Mouse (Mus musculus) small intestine, adult 2 months (tissue): ENCODE results near the gene Chd4. TPM values are rescaled to one million over a fixed set of nuclear protein-coding genes. Genes with fewer than 3 reads are reported as not detected.

Experiments used
- H3K27ac ChIP-seq: fragments of 200-500 bp; 2 replicates; pipeline ENCODE4 v1.5.1; 2012; ENCODE audit warnings: low read depth, low read length, control low read depth, inconsistent platforms; ENCODE audit not compliant: insufficient read depth
- H3K27me3 ChIP-seq: fragments of 200-500 bp; 2 replicates; pipeline ENCODE4 v1.6.1; 2012; ENCODE audit warnings: mild to moderate bottlenecking, moderate library complexity, low read length, inconsistent platforms; ENCODE audit not compliant: control insufficient read depth, insufficient read depth
- H3K36me3 ChIP-seq: fragments of 200-500 bp; 2 replicates; pipeline ENCODE4 v1.6.1; 2012; ENCODE audit warnings: mild to moderate bottlenecking, low read length, control low read depth, inconsistent platforms; ENCODE audit not compliant: control insufficient read depth, insufficient read depth
- H3K4me1 ChIP-seq: fragments of 200-500 bp; 2 replicates; pipeline ENCODE4 v1.6.1; 2012; ENCODE audit warnings: low read length, inconsistent platforms, mixed read lengths; ENCODE audit not compliant: control insufficient read depth, insufficient read depth, insufficient read length
- H3K4me3 ChIP-seq: fragments of 200-500 bp; 2 replicates; pipeline ENCODE4 v1.5.1; 2012; ENCODE audit warnings: low read depth, mild to moderate bottlenecking, control low read depth, inconsistent platforms, low read length, moderate library complexity
- CTCF ChIP-seq: fragments of 200-500 bp; IDR thresholded peaks from 2 replicates; pipeline ENCODE4 v1.5.1; 2012; ENCODE audit warnings: low read depth, mild to moderate bottlenecking, control low read depth, inconsistent platforms, low read length, moderate library complexity, mixed read lengths; ENCODE audit not compliant: insufficient replicate concordance, insufficient read length; ENCODE audit errors: extremely low read depth
- POLR2A ChIP-seq: fragments of 200-500 bp; IDR thresholded peaks from 2 replicates; pipeline ENCODE4 v1.6.1; 2012; ENCODE audit warnings: low read depth, mild to moderate bottlenecking, control low read depth, inconsistent platforms, low read length, moderate library complexity
- WGBS: fragments of 180-500 bp; shearing (Covaris S2); methylation state at CpG from one replicate; pipeline ENCODE4 v1.1.7; 2018; 5-methylcytosine and 5-hydroxymethylcytosine counted together
- polyA plus RNA-seq: library from polyadenylated mRNA; depleted of rRNA; stranded (reverse); fragments of >200 nt; gene quantifications from 2 replicates; pipeline ENCODE4 v1.2.3, GENCODE M21; 2012

Gene Chd4
- polyA plus RNA-seq, 1 experiment, result 64.3 TPM

DNA sequence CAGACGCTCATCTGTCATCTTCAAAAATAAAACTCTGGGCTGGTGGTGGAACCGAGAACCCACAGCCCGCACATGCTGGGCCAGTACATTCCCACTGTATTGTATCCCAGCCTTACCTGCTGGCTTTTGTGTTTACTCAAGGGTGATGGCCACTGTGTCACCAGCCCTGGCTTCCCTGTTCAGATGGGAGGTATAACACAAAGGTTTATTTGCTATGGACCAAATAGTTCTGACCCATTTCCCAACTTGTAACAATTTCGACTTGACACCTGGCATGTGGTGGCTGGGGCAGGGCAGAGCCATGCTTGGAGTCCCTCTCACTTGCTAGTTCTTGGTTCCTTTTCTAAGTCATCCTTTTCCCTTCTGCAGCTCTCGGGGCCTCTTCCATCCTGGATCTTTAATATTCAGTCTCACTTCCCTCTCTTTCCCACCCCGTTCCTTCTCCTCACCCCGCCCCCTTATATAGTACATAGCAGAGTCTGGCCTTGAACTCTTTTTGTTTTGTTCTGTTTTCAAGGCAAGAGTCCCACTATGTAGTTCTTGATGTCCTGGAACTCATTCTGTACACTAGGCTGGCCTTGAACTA is 12.9 kb upstream of the Chd4 start:
- Histone ChIP-seq H3K27ac (no peak overlapping the region), H3K4me3 (no peak overlapping the region), H3K27me3 (no peaks in the 10 kb centered on the region), H3K4me1 (peaks cover 21% of the 10 kb centered on the region), H3K36me3 (peaks cover 24% of the 10 kb centered on the region)
- WGBS, result 77% methylated on average over 7 of the region's 7 CpGs
- TF ChIP-seq POLR2A, result no peak
- TF ChIP-seq CTCF, result no peak

DNA sequence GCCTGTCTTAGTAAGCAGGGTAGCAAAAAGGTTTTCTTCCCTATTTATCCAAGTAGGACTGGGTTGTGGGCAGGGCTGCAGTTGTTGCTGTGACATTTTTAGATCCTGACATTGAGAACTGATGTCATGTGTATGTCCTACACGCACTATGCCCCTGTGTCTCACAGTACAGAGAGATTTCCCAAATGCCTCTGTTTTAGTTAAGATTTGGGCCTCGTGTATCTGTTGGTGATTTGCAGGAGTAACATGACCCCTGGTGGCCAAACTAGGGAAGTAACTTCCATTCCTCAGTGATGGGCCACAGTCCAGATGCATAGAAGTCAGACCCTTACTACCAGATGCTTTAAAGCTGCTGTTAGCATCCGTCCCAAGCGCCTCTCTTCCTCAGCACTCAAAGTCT is 11.4 kb upstream of the Chd4 start:
- Histone ChIP-seq H3K4me1 (peaks cover 29% of the 10 kb centered on the region), H3K4me3 (no peak overlapping the region), H3K36me3 (peaks cover 21% of the 10 kb centered on the region), H3K27me3 (no peaks in the 10 kb centered on the region), H3K27ac (no peak overlapping the region)
- no peak for TF ChIP-seq POLR2A
- peak; percentile 47; the same call in 1 of the 2 replicates for TF ChIP-seq CTCF
- WGBS, result 30% methylated on average over 4 of the region's 4 CpGs

DNA sequence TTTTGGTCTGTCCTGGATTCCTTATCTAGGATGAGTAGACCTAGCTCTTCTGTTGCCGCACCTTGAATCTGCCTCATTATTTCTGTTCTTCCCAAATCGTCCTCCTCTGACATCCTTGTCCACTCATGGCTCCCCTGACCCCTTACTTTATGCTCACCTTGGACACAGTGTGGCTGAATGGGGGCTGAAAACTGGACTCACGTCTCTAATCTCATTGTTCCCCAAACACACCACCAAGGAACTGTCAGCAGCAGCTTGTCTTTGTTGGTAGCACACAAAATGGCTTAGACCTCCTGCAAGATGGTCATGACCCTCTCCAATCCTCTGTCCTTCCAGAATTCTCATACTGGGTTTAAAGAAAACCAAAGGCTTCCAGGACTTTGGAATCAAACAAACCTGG is 7.8 kb upstream of the Chd4 start:
- WGBS, result 85% methylated on average over 3 of the region's 3 CpGs
- no peaks in the 10 kb centered on the region for H3K27me3 ChIP-seq
- no peak overlapping the region for H3K4me3 ChIP-seq
- peak overlapping the region; percentile 7; the same call in 1 of the 2 replicates for H3K27ac ChIP-seq
- TF ChIP-seq CTCF (no peak), POLR2A (no peak)
- peaks cover 6% of the 10 kb centered on the region for H3K36me3 ChIP-seq
- H3K4me1 ChIP-seq, result peaks cover 21% of the 10 kb centered on the region

DNA sequence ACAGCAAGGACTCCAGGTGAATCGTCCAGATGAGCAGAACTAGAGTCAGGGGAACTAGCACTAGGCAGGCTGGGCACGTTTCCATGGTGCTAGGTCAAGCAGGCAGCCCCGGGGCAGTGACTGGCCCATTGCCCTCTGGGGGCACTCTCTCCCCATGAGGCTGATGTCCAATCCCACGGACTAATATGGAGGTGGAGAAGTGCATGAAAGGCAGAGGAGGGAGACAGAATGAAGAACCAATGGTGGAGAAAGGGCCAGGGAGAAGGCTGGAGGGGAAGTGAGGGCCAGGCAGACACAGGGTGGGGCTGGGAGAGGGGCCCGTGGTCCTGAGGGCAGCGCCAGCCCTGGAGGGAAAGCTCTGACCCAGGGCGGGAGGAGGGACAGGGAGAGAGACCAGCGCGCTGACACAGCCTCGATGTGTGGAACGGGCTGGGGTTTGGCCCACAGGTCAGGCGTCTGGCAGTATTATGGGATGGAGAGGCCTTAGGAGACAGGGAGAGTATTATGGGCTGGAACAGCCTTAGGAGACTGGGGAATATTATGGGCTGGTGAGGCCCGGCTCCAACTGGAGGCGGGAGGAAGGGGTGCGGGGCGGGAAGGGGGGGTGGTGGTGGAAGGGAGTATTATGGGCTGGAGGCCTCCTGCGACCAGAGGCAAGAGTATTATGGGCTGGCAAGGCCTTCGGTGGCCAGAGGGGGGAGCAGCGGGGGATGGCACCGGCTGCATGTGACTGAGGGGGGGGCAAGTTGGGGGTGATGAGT is 7.0 kb upstream of the Chd4 start:
- no peaks in the 10 kb centered on the region for H3K27me3 ChIP-seq
- TF ChIP-seq CTCF (no peak), POLR2A (no peak)
- H3K4me1 ChIP-seq, result peaks cover 21% of the 10 kb centered on the region
- peaks cover 5% of the 10 kb centered on the region for H3K36me3 ChIP-seq
- 4% methylated on average over 20 of the region's 20 CpGs for WGBS
- H3K27ac ChIP-seq, result peak overlapping the region; percentile 81
- peak overlapping the region; percentile 33 for H3K4me3 ChIP-seq

DNA sequence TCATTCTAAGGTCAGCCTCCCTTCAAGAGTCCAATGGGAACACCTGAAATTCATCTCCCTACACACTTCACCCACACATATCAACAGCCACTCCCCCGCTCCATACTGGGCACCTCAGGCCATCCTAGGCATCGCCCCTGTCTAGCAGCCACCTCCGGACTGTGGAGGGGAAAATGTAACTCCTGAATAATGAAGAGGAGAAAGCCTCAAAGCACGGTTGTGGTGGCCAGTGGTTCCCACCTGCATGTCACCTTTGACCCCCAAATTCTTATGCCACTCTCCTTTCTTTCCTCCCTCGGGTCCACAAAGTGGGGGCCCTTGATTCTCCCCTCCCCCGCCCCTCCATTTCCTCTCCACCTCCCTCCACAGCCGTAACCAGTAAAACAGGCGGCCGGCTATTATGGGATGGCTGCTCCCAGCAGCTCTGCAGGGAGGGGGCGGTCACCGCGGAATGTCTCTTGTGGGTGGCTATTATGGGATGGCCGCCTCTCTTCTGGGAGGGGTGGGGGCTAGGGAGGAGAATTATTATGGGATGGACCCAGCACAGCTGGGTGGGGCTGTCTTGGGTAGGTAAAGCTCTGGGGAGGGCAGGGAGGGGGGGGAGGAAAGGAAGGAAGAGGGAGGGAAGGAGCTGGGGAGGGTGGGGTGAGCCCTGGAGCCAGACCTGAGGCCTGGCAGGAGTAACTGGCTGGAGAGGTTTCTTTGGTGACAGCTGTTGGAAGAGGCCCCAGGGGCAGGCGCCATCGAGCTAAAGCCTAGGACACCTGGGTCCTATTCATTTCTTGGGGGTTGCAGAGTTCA is 6.1 kb upstream of the Chd4 start:
- Histone ChIP-seq H3K27me3 (no peaks in the 10 kb centered on the region), H3K4me3 (peak overlapping the region; percentile 36)
- TF ChIP-seq POLR2A (no peak), CTCF (no peak)

DNA sequence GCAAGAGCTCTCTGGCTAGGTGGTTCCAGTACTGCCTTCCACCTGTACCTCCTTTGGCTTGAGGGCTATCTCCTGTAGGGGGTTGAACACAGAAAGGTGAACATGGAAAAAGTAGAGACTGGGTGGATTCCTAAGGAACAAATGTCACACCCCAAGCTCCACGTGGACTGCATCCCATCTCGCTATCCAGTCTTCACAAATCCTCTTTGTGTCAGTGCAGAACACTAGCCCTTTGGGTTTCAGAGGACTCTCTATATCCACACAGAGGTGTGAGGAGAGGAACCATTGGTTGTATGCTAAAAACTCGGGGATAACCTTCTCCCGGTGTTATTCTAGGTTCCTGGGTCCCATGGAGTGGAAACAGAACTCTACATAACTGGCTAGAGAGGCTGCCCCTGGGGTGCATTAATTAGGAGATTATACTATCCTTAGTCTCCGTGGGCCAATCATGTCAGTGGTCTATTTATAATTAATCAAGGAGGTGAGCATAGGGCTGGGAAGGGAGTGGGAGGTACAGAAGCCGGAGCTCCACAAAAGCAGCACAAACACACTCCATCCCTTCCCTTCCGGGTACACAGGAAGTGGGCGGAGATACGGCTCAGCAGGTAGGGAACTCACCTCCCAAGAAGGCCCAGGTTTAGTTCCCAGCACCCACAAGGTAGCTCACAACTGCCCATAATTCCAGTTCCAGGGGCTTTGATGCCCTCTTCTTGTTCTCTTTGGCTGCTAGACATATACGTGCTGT is 5.3 kb upstream of the Chd4 start:
- Histone ChIP-seq H3K27ac (peak overlapping the region; percentile 48), H3K4me3 (no peak overlapping the region), H3K36me3 (no peaks in the 10 kb centered on the region), H3K27me3 (no peaks in the 10 kb centered on the region), H3K4me1 (peaks cover 21% of the 10 kb centered on the region)
- TF ChIP-seq CTCF, result no peak
- TF ChIP-seq POLR2A, result no peak
- 55% methylated on average over 10 of the region's 10 CpGs for WGBS

More for the DNA sequence above, 6.1 kb upstream of the Chd4 start:
- WGBS, result 2% methylated on average over 15 of the region's 15 CpGs
- no peaks in the 10 kb centered on the region for H3K36me3 ChIP-seq
- peak overlapping the region; percentile 91 for H3K27ac ChIP-seq
- H3K4me1 ChIP-seq, result peaks cover 21% of the 10 kb centered on the region
